Mouse (Mus musculus) small intestine, adult 2 months (tissue): ENCODE results near the gene Crocc2.

Experiments
- CTCF ChIP-seq: fragments of 200-500 bp; IDR thresholded peaks from 2 replicates; pipeline ENCODE4 v1.5.1; 2012; ENCODE audit warnings: low read depth, mild to moderate bottlenecking, control low read depth, inconsistent platforms, low read length, moderate library complexity, mixed read lengths; ENCODE audit not compliant: insufficient replicate concordance, insufficient read length; ENCODE audit errors: extremely low read depth
- POLR2A ChIP-seq: fragments of 200-500 bp; IDR thresholded peaks from 2 replicates; pipeline ENCODE4 v1.6.1; 2012; ENCODE audit warnings: low read depth, mild to moderate bottlenecking, control low read depth, inconsistent platforms, low read length, moderate library complexity

- TF ChIP-seq CTCF: no peak
- no peak for TF ChIP-seq POLR2A
These were observed 6.6 kb upstream of the Crocc2 start for GRCm38 (mm10) chr1:93161921-93162320.
